Mouse (Mus musculus): Measurements from ENCODE around the gene Hoxd1. TPM values are rescaled to one million over a fixed set of nuclear protein-coding genes. Genes with fewer than 3 reads are reported as not detected.
A peak's percentile ranks its signal among the peaks of the same experiment; 100 is the strongest.

Gene Hoxd1
- total RNA-seq (2021): not detected
- long read RNA-seq, experiment 1: 0 reads
- long read RNA-seq, experiment 2: 0 reads

GRCm38 (mm10) chr2:74762522-74763244 lies at the start of gene Hoxd1:
Gene Hoxd1 (plus strand): TSS chr2:74762980.
- peak; percentile 25 for DNase-seq

- no peak for DNase-seq
Observed at GRCm38 (mm10) chr2:74713239-74714150, 49.3 kb upstream of the Hoxd1 start.

GRCm38 (mm10) chr2:74714156-74714789 lies 48.5 kb upstream of the Hoxd1 start:
- no peak for DNase-seq

GRCm38 (mm10) chr2:74714881-74715280 lies 47.9 kb upstream of the Hoxd1 start:
- DNase-seq: no peak

- peak; percentile 79 for DNase-seq
Observed at GRCm38 (mm10) chr2:74715504-74716241, 47.1 kb upstream of the Hoxd1 start.

- DNase-seq: no peak
Observed at GRCm38 (mm10) chr2:74720384-74720783, 42.4 kb upstream of the Hoxd1 start.

- DNase-seq: no peak
Observed at GRCm38 (mm10) chr2:74720955-74721491, 41.8 kb upstream of the Hoxd1 start.

GRCm38 (mm10) chr2:74721882-74722281 lies 40.9 kb upstream of the Hoxd1 start:
- DNase-seq: no peak

GRCm38 (mm10) chr2:74722949-74723348 lies 39.8 kb upstream of the Hoxd1 start:
- DNase-seq: no peak

GRCm38 (mm10) chr2:74724244-74725015 lies 38.4 kb upstream of the Hoxd1 start:
- no peak for DNase-seq

GRCm38 (mm10) chr2:74725171-74725570 lies 37.6 kb upstream of the Hoxd1 start:
- DNase-seq: no peak

GRCm38 (mm10) chr2:74726551-74726950 lies 36.2 kb upstream of the Hoxd1 start, which contains the start of gene Gm28230:
Gene Gm28230 (plus strand): TSS chr2:74726728.
- no peak for DNase-seq

- DNase-seq: no peak
Observed at GRCm38 (mm10) chr2:74726973-74727639, 35.7 kb upstream of the Hoxd1 start.

GRCm38 (mm10) chr2:74727640-74728302 lies 35.0 kb upstream of the Hoxd1 start:
- DNase-seq: no peak

GRCm38 (mm10) chr2:74728303-74728680 lies 34.5 kb upstream of the Hoxd1 start:
- DNase-seq: no peak

- DNase-seq: no peak
Observed at GRCm38 (mm10) chr2:74730331-74730730, 32.4 kb upstream of the Hoxd1 start.

GRCm38 (mm10) chr2:74731055-74731454 lies 31.7 kb upstream of the Hoxd1 start:
- DNase-seq: no peak

- DNase-seq: no peak
Observed at GRCm38 (mm10) chr2:74731799-74732512, 30.8 kb upstream of the Hoxd1 start.

Data from gastrocnemius, postnatal 25 days (tissue).